Mouse (Mus musculus) C2C12 (cell line): ENCODE data around the gene 4930558C23Rik.

ENCODE experiments used
- CEBPB ChIP-seq: IDR thresholded peaks from one replicate; pipeline ENCODE4 v1.6.1; 2011; ENCODE audit warnings: low read depth, mild to moderate bottlenecking, control low read depth, moderate library complexity
- CTCF ChIP-seq: IDR thresholded peaks from one replicate; pipeline ENCODE4 v1.5.1; 2011; ENCODE audit not compliant: control insufficient read depth, insufficient read depth, insufficient read length
- FOSL1 ChIP-seq: IDR thresholded peaks from one replicate; pipeline ENCODE4 v1.8.0; 2011; ENCODE audit warnings: mild to moderate bottlenecking, low read length; ENCODE audit not compliant: poor library complexity, insufficient read depth, severe bottlenecking
- MAX ChIP-seq: IDR thresholded peaks from one replicate; pipeline ENCODE4 v1.6.1; 2011; ENCODE audit warnings: mild to moderate bottlenecking, control low read depth
- MYOD1 ChIP-seq: IDR thresholded peaks from one replicate; pipeline ENCODE4 v1.6.1; 2011; ENCODE audit warnings: low read depth; ENCODE audit not compliant: control insufficient read depth, insufficient read length
- MYOG ChIP-seq: IDR thresholded peaks from one replicate; pipeline ENCODE4 v1.6.1; 2011; ENCODE audit not compliant: control insufficient read depth, insufficient read length; ENCODE audit errors: extremely low read depth
- USF1 ChIP-seq: IDR thresholded peaks from one replicate; pipeline ENCODE4 v1.6.1; 2011; ENCODE audit warnings: low read depth, mild to moderate bottlenecking, control low read depth, moderate library complexity

GRCm38 (mm10) chr3:95349491-95349890, 53.1 kb downstream of the 4930558C23Rik start:
- no peak for TF ChIP-seq CTCF
- TF ChIP-seq CEBPB: no peak
- no peak for TF ChIP-seq USF1
- TF ChIP-seq MYOD1: no peak
- TF ChIP-seq MYOG: no peak
- TF ChIP-seq MAX: no peak
- no peak for TF ChIP-seq FOSL1
